Mouse (Mus musculus) forebrain, embryonic 12.5 days (tissue): ENCODE measurements around the gene Olfr1110. TPM values are rescaled to one million over a fixed set of nuclear protein-coding genes. Genes with fewer than 3 reads are reported as not detected.
"Not testable (repeated sequence)": the region's sequence is repeated elsewhere in the genome, so short reads cannot be mapped to it uniquely, and the experiment has no call there.

Experiments
- ATAC-seq: fragments of 200-750 bp; cut with Nextera tagmentation; 2 replicates; pipeline ENCODE4 v1.8.0; 2017; ENCODE audit warnings: moderate TSS enrichment; ENCODE audit not compliant: low FRiP score
- H3K27ac ChIP-seq: fragments of 300-500 bp; sonication (generic); 2 replicates; pipeline ENCODE4 v1.5.1; 2016; ENCODE audit warnings: mild to moderate bottlenecking
- H3K27me3 ChIP-seq: fragments of 300-500 bp; sonication (generic); 2 replicates; pipeline ENCODE4 v1.6.1; 2016; ENCODE audit warnings: mild to moderate bottlenecking
- H3K36me3 ChIP-seq: fragments of 300-500 bp; sonication (generic); replicated peaks from 2 replicates; pipeline ENCODE4 v1.6.1; 2016; ENCODE audit warnings: mild to moderate bottlenecking
- H3K4me1 ChIP-seq: fragments of 300-500 bp; sonication (generic); 2 replicates; pipeline ENCODE4 v1.6.1; 2016
- H3K4me2 ChIP-seq: fragments of 300-500 bp; sonication (generic); 2 replicates; pipeline ENCODE4 v1.6.1; 2016; ENCODE audit warnings: mild to moderate bottlenecking, moderate library complexity
- H3K4me3 ChIP-seq: fragments of 300-500 bp; sonication (generic); replicated peaks from 2 replicates; pipeline ENCODE4 v1.5.1; 2016; ENCODE audit warnings: mild to moderate bottlenecking
- H3K9ac ChIP-seq: fragments of 300-500 bp; sonication (generic); 2 replicates; pipeline ENCODE4 v1.6.1; 2016; ENCODE audit warnings: mild to moderate bottlenecking
- H3K9me3 ChIP-seq: fragments of 300-500 bp; sonication (generic); 2 replicates; pipeline ENCODE4 v1.6.1; 2016
- WGBS: fragments of 180-500 bp; shearing (Covaris S2); methylation state at CpG from one replicate; pipeline ENCODE4 v1.1.7; 2016; 5-methylcytosine and 5-hydroxymethylcytosine counted together
- polyA plus RNA-seq: library from polyadenylated mRNA; unstranded; fragments of >200 nt; fragmentation: Nextera tagmentation; extraction: Ambion mirVana; gene quantifications from 2 replicates; pipeline ENCODE4 v1.2.1, GENCODE M21; 2016

Olfr1110 gene
- polyA plus RNA-seq, result not detected in 2 replicates

DNA sequence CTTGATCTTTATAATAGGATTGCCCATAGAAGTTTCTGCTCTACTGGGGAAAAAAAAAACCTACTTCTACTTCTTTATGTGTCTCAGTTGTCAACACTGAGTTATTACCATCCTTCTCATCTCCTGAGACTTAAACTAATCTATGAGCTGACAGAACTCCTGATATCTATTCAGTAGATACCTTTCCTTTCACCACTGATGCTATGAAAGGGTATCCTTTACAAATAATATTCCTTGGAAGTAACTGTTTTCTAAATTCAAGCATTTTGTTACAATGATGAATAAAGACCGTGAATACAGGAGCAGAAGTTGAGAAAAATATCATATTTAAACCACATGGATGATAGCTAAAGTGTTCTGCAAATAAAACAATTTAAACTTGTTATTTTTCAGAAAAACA, at the start of gene Olfr1110:
Gene Olfr1110 (minus strand): TSS at position 101 of the 400 bp plus-strand sequence.
- Histone ChIP-seq H3K27ac (no peak within 1 kb of the TSS), H3K9ac (no peak within 1 kb of the TSS), H3K27me3 (no peaks in the 10 kb centered on the region), H3K4me1 (no peaks in the 10 kb centered on the region), H3K4me2 (no peak within 1 kb of the TSS), H3K9me3 (no peaks in the 10 kb centered on the region), H3K4me3 (no peak within 1 kb of the TSS), H3K36me3 (no peaks in the 10 kb centered on the region)
- no peak for ATAC-seq
- 94% methylated on average over 1 of the region's 1 CpGs for WGBS

DNA sequence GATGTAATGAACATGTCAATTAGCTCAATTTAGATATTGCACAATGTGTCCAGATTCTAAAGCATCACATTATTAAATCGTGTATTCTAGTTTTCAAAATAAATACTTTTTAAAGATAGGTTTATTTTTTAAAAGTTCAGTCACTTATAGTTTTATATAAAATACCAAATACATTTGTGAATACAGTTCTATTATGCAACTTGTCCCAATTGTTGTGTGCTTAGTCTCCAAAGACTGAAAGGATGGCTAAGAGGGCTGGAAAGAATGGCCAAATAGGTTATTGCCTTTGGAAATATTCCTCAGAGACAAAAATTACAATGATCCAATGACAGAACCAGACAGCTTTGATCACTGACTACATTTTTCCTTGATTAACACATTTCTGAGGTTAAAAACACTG, 47.4 kb upstream of the Olfr1110 start, which contains the start of gene Olfr1112:
Gene Olfr1112 (plus strand): TSS at position 301 of the 400 bp plus-strand sequence.
- Histone ChIP-seq H3K4me2 (no peak within 1 kb of the TSS), H3K27me3 (no peaks in the 10 kb centered on the region), H3K27ac (no peak within 1 kb of the TSS), H3K9ac (no peak within 1 kb of the TSS), H3K36me3 (no peaks in the 10 kb centered on the region), H3K4me1 (no peaks in the 10 kb centered on the region), H3K9me3 (no peaks in the 10 kb centered on the region), H3K4me3 (no peak within 1 kb of the TSS)
- no peak for ATAC-seq
- WGBS, result 84% methylated on average over 1 of the region's 1 CpGs

DNA sequence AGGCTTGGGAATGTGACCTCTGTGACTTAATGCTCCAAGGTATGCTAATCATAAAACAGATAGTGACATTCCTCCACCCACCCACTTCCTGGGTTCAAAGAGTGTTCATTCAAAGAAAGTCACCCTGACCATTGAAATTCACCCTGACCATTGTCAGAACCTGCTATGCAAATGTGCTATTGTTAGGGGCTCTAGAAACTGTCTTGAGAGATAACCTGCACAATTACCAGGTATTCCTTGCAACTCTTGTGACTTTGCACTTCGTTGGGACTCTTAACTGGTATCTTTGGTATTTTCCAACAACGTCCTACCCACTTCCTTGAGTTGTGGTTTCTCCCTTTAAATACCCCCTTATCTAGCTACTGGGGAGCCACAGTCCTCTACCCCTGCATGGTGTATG, 27.6 kb upstream of the Olfr1110 start:
- 82% methylated on average over 2 of the region's 2 CpGs for WGBS
- not testable (repeated sequence) for H3K4me1 ChIP-seq

DNA sequence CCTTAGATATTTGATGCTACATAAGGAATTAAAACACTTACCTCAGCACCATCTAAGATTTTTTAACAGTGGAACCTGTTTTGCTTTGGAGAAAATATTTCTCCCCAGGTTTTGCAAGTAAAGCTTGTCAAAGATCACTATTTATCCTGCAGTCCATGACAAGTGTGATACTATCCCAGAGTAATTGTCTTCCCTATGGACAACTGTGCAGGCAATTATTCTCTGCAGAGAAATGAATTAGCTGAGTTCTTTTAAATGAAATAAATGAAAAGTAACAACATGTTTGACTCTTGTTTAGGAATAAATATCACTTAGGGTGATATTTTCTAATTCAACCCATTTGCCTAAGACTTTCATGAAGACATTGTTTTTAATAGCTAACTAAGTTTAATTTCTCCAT, 12.4 kb upstream of the Olfr1110 start, which contains the start of gene Olfr1111:
Gene Olfr1111 (minus strand): TSS at position 101 of the 400 bp plus-strand sequence.
- H3K4me2 ChIP-seq, result no peak within 1 kb of the TSS
- no peaks in the 10 kb centered on the region for H3K9me3 ChIP-seq
- H3K27ac ChIP-seq, result no peak within 1 kb of the TSS
- H3K36me3 ChIP-seq, result no peaks in the 10 kb centered on the region
- no peak for ATAC-seq
- no peak within 1 kb of the TSS for H3K4me3 ChIP-seq
- no peaks in the 10 kb centered on the region for H3K4me1 ChIP-seq
- H3K27me3 ChIP-seq, result no peaks in the 10 kb centered on the region
- no peak within 1 kb of the TSS for H3K9ac ChIP-seq

More for the DNA sequence above, 27.6 kb upstream of the Olfr1110 start:
- H3K36me3 ChIP-seq, H3K9ac ChIP-seq, H3K4me3 ChIP-seq, H3K9me3 ChIP-seq, ATAC-seq, H3K4me2 ChIP-seq, H3K27me3 ChIP-seq, H3K27ac ChIP-seq: not testable (repeated sequence)

DNA sequence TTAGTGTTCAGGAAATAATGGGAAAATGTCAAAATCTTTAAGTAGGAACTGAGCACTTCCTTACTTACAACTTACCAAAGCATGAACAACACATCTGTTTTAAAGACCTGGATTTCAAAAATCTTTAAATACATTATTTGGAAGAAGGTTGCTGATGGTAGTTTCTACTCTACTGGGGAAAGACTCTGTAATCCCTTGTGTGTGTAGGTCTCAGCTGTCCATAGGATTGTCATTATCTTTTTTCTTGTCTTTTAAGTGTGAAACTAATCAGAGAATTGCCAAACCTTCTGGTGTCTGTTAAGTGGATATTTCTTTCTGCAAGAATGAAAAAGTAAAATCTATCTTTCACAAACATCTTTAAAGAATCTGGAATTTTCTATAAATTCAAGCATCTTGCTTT, 25.6 kb downstream of the Olfr1110 start, which contains the start of gene Olfr259:
Gene Olfr259 (minus strand): TSS at position 101 of the 400 bp plus-strand sequence.
- H3K4me1 ChIP-seq, result no peaks in the 10 kb centered on the region
- no peak within 1 kb of the TSS for H3K4me3 ChIP-seq
- no peaks in the 10 kb centered on the region for H3K36me3 ChIP-seq
- ATAC-seq, result no peak
- no peak within 1 kb of the TSS for H3K27ac ChIP-seq
- no peaks in the 10 kb centered on the region for H3K9me3 ChIP-seq
- H3K27me3 ChIP-seq, result no peaks in the 10 kb centered on the region
- H3K4me2 ChIP-seq, result no peak within 1 kb of the TSS
- no peak within 1 kb of the TSS for H3K9ac ChIP-seq

DNA sequence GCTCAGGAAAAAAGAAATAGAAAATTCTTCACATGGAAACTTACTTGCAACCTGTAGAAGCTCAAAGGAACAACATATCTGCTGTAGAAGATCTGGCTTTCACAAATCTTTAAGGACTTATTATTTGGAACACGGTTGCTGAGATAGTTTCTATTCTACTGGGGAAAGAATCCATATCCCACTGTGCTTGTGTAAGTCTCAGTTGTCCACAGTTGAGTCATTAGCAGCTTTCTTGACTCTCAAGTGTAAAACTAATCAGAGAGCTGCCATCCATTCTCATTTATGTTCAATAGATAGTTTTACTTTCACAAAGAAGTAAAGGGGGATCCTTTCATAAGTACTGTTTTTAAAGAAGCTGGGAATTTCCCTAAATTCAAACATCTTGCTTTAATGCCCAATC, 44.2 kb downstream of the Olfr1110 start, which contains the start of gene Olfr1109:
Gene Olfr1109 (minus strand): TSS at position 101 of the 400 bp plus-strand sequence.
- H3K9me3 ChIP-seq, result no peaks in the 10 kb centered on the region
- H3K4me2 ChIP-seq, result no peak within 1 kb of the TSS
- no peak within 1 kb of the TSS for H3K9ac ChIP-seq
- no peak within 1 kb of the TSS for H3K27ac ChIP-seq
- no peak within 1 kb of the TSS for H3K4me3 ChIP-seq
- no peak for ATAC-seq
- no peaks in the 10 kb centered on the region for H3K4me1 ChIP-seq
- 32% methylated on average over 1 of the region's 1 CpGs for whole genome bisulfite sequencing
- no peaks in the 10 kb centered on the region for H3K27me3 ChIP-seq
- no peaks in the 10 kb centered on the region for H3K36me3 ChIP-seq

Other genes with a start within 250 kb of the Olfr1110 start
- not detected in 2 replicates for gene Olfr1097, start 248.1 kb downstream of the Olfr1110 start, polyA plus RNA-seq
- not detected in 2 replicates for gene Olfr1098, start 215.8 kb downstream of the Olfr1110 start, polyA plus RNA-seq
- not detected in 2 replicates for gene Olfr1099, start 179.6 kb downstream of the Olfr1110 start, polyA plus RNA-seq
- not detected in 2 replicates for gene Olfr1100, start 160.3 kb downstream of the Olfr1110 start, polyA plus RNA-seq
- gene Olfr1101, start 149.1 kb downstream of the Olfr1110 start, polyA plus RNA-seq, result not detected in 2 replicates
- gene Olfr1102, start 141.9 kb downstream of the Olfr1110 start, polyA plus RNA-seq, result not detected in 2 replicates
- gene Olfr1104, start 113.2 kb downstream of the Olfr1110 start, polyA plus RNA-seq, result not detected in 2 replicates
- not detected in 2 replicates for gene Olfr1105, start 103.8 kb downstream of the Olfr1110 start, polyA plus RNA-seq
- gene Olfr1106, start 88.0 kb downstream of the Olfr1110 start, polyA plus RNA-seq, result not detected in 2 replicates
- not detected in 2 replicates for gene Olfr1107, start 64.5 kb downstream of the Olfr1110 start, polyA plus RNA-seq
- gene Olfr1109, start 44.3 kb downstream of the Olfr1110 start, polyA plus RNA-seq, result not detected in 2 replicates
- gene Olfr259, start 25.7 kb downstream of the Olfr1110 start, polyA plus RNA-seq, result not detected in 2 replicates
- not detected in 2 replicates for gene Olfr1111, start 12.3 kb upstream of the Olfr1110 start, polyA plus RNA-seq
- not detected in 2 replicates for gene Olfr1112, start 47.5 kb upstream of the Olfr1110 start, polyA plus RNA-seq
- gene Olfr1113, start 68.7 kb upstream of the Olfr1110 start, polyA plus RNA-seq, result not detected in 2 replicates
- gene Olfr1115, start 107.7 kb upstream of the Olfr1110 start, polyA plus RNA-seq, result not detected in 2 replicates
- not detected in 2 replicates for gene Olfr1116, start 127.2 kb upstream of the Olfr1110 start, polyA plus RNA-seq
- gene Olfr1118, start 167.3 kb upstream of the Olfr1110 start, polyA plus RNA-seq, result not detected in 2 replicates
- gene Olfr1120, start 214.5 kb upstream of the Olfr1110 start, polyA plus RNA-seq, result not detected in 2 replicates
- not detected in 2 replicates for gene Olfr1121, start 229.6 kb upstream of the Olfr1110 start, polyA plus RNA-seq
- not detected in 2 replicates for gene Olfr1122, start 245.5 kb upstream of the Olfr1110 start, polyA plus RNA-seq